Mouse (Mus musculus) urinary bladder, adult 18-20 months (tissue): ENCODE data around the gene Iqschfp.

Experiments
- DNase-seq, 2 experiments: peaks; one replicate each; pipeline ENCODE4 v3.0.0; 2022; ENCODE audit warnings: low spot score in 2 of 2, mixed read lengths in 2 of 2

Iqschfp gene

DNA sequence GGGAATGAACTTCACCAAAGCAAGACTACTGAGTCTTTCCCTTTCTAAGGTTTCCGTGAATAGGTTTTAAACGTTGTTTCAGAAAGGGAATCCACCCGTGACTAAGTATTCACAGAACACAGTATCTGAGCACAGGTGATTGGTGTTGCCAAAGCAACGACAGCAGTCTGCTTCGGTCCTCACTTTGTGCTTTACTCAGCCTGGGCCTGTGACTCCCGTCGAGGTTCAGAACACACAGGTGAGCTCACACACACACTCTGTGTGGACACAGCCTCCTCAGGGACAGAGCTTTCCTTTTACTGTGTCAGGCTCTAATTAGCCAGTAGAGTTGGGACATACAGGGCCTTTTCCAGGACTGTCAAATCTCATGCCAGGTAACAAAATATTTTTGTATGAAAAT lies 542.4 kb downstream of the Iqschfp start:
- DNase-seq, result no peak

DNA sequence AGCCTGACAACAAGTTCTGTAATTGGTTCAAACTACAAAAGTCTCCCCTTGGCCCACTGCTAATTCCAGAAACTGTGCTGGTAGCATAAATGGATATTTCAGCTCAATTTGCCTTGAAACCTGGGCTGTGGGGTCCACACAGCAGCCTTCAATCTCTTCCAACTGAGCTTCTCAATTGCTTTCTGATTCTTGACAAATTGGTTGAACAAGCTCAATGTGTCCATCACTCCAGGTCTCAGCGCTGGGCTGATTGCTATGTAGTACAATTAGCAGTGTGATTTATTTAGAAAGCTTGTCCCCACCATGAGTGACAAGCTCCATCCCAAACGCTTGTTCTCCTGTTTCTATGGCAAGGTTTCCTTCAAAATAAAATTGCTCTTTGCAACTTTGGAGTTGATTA lies 542.9 kb downstream of the Iqschfp start:
- DNase-seq, result no peak

DNA sequence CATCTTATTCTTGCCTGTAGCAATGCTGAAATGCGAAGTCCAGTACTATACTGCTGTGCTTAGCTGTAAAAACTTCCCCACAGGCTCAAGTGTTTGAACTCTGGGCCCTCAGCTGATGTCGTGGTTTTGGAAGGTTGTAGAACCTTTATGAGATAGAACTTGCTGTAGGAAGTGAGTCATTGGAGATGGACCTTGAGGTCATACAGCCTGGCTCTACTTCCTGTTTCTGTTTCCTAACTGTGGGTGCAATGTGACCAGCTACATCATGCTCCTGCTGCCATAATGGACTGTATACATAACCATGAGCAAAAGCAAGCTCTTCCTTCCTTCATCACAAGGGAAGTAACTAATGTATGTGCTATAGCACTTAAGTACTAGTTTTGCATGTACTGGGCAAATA lies 556.4 kb downstream of the Iqschfp start:
- no peak for DNase-seq

DNA sequence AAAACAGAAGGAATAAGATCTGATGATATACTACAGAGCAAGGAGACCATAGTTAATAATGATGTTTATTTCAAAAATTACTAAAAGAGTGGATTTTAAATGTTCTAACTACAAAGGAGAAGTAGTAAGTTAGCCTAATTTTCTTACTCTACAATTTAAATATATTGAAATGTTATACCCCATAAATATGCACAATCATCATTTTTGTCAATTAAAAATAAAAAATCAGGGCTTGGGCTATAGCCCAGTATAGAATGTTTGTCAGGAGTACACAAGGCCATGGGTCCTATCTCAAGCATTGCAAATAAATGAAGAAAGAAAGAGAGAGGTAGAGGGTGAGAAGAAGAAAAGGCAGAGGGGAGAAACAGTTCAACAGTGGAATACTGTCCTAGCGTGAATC lies 559.6 kb downstream of the Iqschfp start:
- no peak for DNase-seq

DNA sequence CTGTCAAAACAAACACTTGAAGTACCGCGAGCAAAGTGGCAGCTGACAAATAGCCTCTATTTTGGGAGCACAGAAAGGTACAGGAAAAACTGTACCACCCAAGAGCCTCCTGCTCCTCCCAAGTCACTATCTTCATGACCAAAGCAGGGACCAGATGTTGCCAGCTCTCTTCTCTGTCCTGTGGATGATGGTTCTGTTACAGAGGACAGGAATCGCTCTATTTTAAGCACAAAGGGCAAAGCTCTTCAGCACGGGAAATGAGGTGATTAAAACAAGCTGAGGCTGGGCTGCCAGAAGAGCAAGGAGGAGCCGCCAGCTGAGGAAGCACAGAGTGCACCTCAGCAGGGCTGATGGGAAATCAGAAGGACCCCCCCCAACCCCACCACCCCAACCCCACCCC lies 561.2 kb downstream of the Iqschfp start:
- no peak for DNase-seq

DNA sequence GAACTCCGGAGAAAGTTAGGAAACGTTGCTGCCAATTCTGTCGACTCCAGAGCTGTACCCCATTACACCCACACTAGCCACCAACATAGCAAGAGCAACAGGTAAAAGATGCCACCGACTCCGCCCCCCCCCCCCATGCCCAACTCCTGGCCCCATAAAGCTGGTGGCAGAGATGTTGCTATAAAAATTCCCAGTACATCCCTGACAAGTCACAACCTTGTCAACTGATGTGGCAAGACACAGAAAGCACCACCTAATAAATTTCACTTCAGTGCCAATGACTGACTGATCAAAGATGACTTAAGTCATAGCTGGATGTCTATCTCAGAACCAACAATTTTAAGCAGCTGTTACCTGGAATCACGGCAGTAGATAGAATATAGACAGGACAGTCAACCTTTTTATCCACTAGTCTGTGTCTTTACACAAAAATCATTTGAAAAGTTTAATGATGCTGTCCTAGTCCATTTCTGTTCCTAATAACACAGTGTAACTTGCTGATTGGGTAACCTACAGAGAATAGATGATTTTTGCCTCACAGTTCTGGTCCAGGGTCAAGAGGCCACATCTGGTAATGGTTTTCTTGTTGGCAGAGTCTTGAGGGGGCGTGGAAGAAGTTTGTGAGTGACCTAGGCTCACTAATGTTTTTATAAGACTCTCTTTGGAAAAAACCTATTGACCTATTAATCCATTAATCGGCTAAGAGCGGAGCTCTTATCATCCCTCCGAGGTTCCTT lies 561.9 kb downstream of the Iqschfp start:
- DNase-seq, result no peak

DNA sequence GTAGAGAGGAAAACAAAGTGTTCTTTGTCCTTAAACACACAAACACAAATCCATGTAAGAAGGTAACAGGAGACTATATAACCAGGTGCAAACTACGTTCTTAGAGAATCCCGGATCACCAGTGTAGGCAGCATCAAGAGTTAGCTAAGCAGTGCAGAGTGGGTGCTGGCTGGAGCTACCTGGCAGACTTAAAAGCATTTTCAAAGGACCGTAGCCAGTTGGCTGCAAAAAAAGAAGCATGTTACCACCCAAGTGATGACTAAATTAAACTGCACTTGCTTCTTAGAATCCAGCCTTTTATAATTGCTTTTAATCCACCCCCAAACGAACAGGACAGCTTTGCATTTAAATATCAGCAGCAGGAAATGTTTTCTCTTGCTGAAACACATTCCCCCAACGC lies 574.6 kb downstream of the Iqschfp start:
- no peak for DNase-seq

DNA sequence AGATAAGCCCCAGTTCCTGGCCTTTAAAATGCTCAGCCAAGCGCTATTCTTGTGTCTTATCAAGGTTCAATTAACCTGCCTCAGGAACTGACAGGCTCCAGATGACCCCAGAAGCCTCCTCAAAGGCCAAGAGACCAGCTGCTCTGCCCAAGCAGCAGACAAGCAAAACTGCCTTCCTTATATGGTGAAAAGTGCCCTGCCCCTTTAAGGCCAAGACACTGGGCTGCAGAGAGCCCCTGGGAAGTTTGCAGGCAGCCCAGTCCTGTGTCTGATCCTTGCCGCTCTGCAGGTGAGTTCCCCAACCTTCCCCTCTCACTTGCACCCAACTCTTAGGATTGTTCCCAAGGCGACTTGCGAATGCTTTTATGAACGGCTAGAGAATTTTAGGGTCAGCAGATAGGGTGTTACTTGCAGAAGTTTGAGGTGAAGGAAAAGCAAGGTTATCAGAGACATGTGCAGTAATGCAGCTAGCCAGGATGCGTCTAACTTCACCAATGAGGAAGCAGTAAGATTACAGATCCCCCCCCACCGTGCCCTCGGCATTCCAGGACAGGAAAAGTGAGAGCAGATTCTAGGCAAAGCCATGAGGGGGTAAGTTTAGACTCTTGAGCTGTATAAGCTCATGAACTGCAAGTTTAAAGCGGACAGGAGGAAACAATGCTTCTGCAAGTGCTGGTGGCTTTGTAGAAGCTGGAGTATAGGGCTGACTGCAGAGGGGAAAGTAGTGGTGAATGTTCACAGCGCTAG lies 576.1 kb downstream of the Iqschfp start:
- no peak for DNase-seq

DNA sequence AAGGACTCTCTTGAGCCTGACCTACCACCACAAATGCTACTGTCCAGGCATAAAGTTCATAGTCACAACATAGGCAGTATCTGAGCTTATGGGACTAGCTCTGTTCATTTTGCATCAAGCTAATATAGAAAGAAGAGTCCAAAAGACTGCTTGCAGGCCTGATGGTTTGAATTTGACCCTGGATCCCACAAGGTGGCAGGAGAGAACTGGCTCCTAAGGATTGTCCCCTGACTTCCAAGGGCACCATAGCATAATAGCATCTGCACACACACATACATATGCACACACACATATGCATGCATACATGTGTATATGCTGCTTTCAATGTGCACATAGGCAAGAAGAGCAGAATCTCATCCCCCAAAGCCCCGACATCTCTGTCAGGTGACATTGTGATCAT lies 577.6 kb downstream of the Iqschfp start:
- no peak for DNase-seq

DNA sequence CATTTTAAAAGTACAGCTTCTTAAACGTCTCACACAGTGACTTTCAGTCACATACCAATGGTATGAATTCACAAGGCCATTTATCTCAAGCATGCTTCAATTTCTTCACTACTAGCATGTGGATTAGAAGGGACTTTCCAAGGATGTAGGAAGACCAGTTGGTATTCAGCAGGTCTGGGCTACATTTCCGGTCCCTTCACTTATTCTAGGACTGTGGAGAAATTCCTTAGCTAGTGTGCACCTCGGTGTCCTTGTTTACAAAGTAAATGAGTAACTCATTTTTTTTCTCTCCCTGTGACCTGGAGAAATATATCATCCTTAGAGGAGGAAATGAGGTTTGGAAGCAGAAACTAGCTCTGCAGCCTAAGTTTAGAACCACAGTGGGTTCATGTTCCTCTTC lies 578.0 kb downstream of the Iqschfp start:
- DNase-seq, result no peak

DNA sequence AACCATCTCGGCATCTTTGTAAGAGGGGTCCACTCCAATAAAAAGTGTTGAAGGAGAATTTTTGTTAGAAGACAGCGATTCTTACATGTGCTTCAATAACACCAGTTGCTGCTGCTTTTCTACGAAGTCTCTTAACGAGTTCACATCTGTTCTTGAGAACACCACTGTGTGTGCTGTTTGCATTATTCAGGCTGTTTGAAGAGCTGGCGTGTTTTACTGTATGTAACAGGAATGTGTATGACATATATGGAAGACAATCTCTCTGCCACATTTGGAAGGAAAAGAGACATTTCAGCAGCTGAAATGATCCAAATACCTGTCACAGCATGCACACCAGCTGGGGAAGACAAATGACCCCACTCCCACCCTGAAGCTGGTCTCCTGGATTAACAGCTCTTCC lies 578.6 kb downstream of the Iqschfp start:
- no peak for DNase-seq

DNA sequence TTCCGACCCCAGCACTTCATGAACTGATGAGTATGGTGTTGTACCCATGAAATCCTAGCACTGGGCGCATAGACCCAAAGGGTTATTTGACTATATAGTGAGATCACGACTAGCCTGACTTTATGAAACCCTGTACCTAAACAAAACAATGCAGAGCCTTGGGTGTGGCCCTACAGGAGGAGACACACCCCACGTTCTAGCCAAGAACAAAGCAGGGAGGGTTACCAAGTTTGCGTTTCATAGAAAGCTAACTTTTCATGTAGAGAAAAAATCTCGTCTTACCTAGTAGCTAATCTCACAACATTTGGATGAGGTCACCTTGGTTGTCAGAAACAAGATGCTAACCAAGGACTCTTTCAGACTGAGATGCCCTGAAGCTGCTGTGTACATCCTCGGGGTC lies 584.3 kb downstream of the Iqschfp start:
- DNase-seq, result no peak

DNA sequence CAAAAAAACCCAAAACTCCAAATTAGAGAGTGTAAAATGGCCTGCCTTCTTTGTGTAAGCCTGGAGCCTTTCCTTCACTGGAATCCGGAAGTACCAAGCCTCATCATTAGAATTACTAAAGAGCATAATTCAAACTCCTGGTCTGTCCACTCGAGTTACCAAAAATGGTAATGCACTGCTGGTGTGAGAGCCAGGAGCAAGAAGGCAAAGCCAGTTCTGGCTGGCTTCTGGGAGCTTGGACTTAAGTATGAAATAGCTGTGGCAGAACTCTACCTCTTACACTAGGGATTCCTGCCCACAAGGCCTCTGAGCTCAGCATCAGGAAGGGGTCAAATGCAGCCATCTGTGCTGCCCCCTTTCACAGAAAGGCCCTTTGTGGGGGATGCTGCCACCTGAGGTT lies 585.4 kb downstream of the Iqschfp start:
- no peak for DNase-seq

DNA sequence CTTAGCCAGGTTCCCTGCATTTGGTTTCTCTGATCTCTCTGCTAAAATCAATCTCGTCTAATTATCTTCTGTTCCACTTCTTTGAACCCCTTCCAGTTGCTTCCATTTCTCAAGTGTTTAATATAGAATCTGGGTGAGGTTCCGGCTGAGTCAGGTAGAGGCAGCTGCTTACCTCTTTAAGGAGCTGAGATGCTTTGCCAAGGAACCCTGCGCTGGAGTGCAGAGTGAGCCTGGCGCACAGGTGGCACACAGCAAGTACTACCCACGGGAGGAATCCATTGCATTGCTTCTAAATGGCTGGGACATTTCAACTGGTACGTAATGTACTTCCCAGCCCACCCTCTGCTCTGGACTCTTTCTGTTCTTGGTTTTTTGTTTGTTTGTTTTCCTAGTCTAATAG lies 587.2 kb downstream of the Iqschfp start:
- no peak for DNase-seq

DNA sequence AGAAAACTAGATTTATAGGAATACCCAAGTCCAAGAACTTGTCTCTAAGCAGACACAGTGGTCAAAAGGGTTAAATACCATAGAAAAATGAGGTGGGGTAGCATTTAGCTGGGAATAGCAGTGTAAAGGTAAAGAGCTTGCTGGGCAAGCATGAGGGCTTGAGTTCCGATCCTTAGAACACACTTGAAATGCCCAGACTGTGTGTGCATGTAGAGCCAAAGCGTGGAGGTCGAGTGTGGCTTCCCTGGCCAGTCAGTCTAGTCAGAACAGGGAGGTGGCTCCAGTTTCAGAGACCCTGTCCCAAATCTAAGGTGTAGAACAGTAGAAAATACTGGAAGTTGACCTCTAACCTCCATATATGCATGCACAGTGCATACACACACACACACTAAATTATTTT lies 591.5 kb downstream of the Iqschfp start:
- no peak for DNase-seq

DNA sequence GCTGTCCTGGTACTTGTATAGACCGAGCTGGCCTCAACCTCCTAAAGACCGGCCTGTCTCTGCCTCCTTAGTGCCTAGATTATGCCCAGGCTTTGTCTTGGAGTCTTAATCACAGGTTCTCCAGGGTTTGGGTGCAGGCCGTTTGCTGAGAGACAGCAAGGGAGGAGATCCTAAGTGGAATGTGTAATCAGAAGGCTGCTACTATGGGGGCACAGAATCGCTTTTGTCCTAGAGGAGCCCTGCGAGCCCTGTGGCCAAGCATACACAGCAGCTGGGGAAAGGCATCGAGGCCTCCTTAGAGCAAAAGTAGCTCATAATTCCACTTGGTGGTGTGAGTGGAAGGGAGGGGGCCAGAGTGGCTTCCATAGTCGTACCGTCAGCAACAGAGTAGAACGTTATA lies 592.0 kb downstream of the Iqschfp start:
- DNase-seq, result no peak

DNA sequence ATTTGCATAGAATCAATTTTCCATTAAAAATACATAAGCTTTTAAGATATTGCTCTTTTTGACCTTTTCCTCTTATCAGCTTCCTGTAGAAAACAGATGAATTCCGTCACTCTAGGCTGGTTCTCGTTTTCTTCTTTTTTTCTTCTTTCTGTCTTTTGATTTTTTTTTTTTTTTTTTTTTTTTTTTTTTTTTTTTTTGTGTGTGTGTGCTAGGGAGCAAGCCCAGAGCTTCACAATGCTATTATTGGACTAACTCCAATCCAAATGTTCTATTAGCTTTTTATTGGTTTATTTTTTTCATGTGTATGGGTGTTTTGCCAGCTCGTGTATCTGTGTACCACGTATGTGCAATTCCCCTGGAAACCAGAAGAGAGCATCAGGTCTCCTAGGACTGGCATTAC lies 592.5 kb downstream of the Iqschfp start:
- no peak for DNase-seq

DNA sequence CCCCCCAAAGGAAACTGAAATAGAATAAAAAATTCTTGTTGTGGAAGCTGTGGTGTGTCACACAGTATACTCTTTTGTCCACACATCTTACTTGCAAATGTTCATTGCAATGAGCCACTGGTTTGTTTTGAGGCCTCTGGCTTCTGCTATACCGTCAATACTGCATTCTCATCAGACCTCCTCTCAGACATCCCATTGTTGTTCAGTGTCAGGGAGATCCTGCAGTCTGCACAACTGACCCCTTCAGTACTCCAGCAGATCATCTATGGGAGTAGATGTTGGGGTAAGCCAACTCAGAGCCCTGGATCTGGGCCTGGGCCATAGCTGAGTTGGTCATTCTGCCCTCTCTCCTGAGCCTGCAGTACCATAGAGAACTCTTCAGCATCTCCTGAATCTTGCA lies 595.6 kb downstream of the Iqschfp start:
- DNase-seq, result no peak

DNA sequence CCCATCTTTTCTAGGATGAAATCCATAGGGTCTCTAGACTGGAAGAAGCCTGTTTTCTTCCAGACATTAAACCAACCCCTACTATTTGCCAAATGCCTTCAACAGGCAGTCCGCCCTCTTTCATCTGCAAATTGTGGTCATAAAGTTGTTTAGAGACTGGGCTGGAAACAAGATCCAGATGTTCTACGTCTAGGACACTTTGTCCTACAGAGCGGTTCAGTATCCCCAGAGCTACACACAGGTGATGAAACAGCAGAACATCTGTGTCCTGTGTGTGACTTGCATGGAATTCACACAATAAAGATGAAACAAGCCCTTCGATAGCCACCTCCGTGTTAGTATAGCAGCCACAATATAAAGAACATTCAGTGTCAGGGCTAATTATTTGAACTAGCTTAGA lies 596.3 kb downstream of the Iqschfp start:
- no peak for DNase-seq

DNA sequence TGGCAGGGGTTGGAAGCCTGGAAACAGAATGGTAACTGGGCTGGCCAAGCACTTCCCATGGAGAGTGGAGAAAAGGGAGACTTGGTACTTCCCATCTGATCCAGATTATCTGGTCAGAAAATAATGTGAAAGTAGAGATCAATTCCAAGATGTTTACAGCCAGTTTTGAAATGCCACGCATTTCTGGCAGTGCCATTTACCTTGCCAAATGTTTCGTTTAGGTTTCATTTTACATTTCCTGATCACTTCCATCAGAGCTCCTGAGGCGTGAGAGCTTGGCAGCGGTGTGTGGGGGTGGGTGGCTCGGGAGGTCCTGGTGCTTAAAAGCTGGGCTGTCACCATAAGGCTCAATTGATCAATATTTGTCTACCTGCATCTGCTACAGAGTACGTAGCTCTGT lies 599.5 kb downstream of the Iqschfp start:
- no peak for DNase-seq

DNA sequence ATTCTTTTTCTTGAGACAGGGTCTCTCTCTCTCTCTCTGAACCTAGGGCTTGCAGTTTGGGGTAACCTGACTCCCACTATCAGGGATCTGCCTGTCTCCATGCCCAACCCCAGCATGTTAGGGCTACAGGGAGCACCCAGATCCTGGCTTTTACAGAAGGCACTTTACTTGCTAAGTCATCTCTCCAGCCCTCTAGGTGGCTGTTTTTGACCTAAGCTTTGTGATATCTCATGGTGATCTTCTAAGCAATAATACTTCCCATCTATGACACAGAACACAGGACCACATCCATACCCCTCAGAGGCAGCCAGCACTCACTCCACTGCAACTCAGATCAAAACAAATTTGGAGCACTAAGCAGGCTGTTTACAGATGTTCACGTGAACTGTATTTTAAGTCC lies 600.0 kb downstream of the Iqschfp start:
- no peak for DNase-seq

DNA sequence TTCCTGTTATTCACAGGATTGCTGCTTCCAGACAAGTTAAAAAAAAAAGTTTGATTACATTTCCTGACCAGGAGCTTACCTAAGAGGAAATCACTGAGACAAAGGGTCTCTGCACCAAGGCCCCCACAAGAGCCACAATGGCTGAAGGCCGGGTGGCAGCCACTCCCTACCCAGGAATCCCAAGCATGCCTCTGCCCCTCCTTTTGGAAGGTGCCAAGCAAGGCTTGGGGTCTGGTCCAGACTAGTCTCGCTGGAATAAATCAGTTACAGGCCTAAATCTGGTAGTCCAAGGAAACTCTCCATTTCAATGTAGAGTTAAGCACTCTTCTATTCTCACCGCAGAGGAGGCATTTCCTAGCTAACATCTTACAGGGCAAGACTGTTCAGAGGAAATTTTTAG lies 600.5 kb downstream of the Iqschfp start:
- DNase-seq, result no peak

DNA sequence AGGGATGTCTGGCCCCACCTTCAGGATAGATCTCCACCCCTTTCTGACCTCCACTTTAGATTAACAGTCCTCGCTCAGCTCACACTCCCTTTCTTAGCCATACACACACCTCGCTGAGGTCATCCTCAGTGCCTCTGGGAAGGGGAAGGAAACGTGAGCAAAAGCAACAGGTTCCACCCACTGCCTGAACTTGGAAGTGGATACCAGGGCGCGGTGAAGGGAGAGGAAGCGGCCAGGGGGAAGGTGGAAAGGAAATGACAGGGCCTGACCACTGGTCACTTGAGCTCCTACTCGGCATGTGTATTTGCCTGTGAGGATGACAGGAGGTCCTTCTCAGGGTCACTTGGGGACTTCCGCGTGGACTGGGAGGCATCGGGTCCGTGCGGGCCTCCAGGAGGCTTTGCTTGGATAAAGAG lies 601.1 kb downstream of the Iqschfp start:
- DNase-seq, result peak in 1 of 2 experiments; percentile 33
